Mouse (Mus musculus) small intestine, adult 2 months (tissue): ENCODE measurements around the gene Cyp1a2.

ENCODE experiments used
- CTCF ChIP-seq: fragments of 200-500 bp; IDR thresholded peaks from 2 replicates; pipeline ENCODE4 v1.5.1; 2012; ENCODE audit warnings: low read depth, mild to moderate bottlenecking, control low read depth, inconsistent platforms, low read length, moderate library complexity, mixed read lengths; ENCODE audit not compliant: insufficient replicate concordance, insufficient read length; ENCODE audit errors: extremely low read depth
- POLR2A ChIP-seq: fragments of 200-500 bp; IDR thresholded peaks from 2 replicates; pipeline ENCODE4 v1.6.1; 2012; ENCODE audit warnings: low read depth, mild to moderate bottlenecking, control low read depth, inconsistent platforms, low read length, moderate library complexity

GRCm38 (mm10) chr9:57660501-57660900, 23.0 kb downstream of the Cyp1a2 start:
- TF ChIP-seq CTCF = no peak
- no peak for TF ChIP-seq POLR2A
